Mouse (Mus musculus): ENCODE measurements around the gene Olfr1387. TPM values are rescaled to one million over a fixed set of nuclear protein-coding genes. Genes with fewer than 3 reads are reported as not detected.
"Not testable (repeated sequence)": the region's sequence is repeated elsewhere in the genome, so short reads cannot be mapped to it uniquely, and the experiment has no call there.

Gene Olfr1387
- polyA plus RNA-seq (2014; fragmentation: Nextera tagmentation; extraction: Ambion mirVana) = not detected in 2 replicates

DNA sequence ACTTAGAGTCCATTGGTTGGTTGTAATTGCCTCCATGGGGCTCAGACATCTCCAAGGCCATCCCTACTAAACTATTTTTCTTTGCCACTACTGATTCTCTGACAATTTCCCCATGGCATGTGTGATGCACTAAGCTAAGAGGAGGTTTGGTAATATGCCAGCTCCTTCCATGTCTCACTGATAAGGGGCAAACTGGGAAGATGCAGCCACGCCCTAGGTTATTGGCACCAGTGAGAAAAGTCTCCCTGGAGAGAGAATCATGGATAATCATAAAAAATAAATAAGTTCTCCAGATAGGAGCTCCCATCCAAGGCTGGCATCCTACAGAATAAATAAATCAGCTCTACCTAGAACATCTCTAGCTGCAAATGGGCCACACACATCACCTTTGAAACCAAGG lies at the start of gene Olfr1387:
Gene Olfr1387 (plus strand): TSS at position 301 of the 400 bp plus-strand sequence.
- ATAC-seq (ENCODE audit: low FRiP score, low TSS enrichment) = no peak
- H3K9me3 ChIP-seq (ENCODE audit: control insufficient read depth, low read length) = no peaks in the 10 kb centered on the region
- H3K4me3 ChIP-seq (ENCODE audit: low read length) = no peak within 1 kb of the TSS
- 65% methylated on average over 1 of the region's 1 CpGs for WGBS
- no peak within 1 kb of the TSS for H3K4me2 ChIP-seq (replicated peaks; ENCODE audit: low read depth, low read length)
- no peak within 1 kb of the TSS for H3K27ac ChIP-seq (ENCODE audit: low read depth, low read length)
- no peaks in the 10 kb centered on the region for H3K36me3 ChIP-seq (ENCODE audit: control insufficient read depth, insufficient read depth, low read length)
- no peaks in the 10 kb centered on the region for H3K27me3 ChIP-seq (ENCODE audit: control insufficient read depth, insufficient read depth, low read length)
- H3K9ac ChIP-seq (ENCODE audit: low read depth, low read length) = no peak within 1 kb of the TSS
- H3K4me1 ChIP-seq (ENCODE audit: control insufficient read depth, insufficient read depth, low read length) = no peaks in the 10 kb centered on the region

DNA sequence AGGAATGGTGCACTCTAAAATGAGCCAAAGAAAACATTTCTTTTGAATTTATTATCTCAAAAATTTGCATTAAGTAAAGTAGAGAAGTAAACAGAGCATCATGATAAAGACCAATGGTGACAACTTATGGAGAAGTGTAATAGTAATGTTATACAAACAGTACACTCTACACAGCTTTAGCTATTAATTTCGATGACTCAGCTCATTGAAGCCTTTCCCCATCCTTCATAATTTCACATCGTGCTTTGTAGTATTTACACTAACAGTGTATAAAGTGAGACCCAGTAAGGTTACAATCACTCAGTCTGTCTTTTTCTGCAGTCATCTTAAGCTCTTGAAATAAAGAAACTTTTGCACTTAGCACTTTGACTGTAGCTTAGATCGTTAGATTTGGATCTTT lies 48.4 kb upstream of the Olfr1387 start:
- WGBS = 74% methylated on average over 3 of the region's 3 CpGs
- Histone ChIP-seq H3K27ac (ENCODE audit: low read depth, low read length) (no peak overlapping the region), H3K9ac (ENCODE audit: low read depth, low read length) (no peak overlapping the region), H3K9me3 (ENCODE audit: control insufficient read depth, low read length) (no peaks in the 10 kb centered on the region), H3K4me2 (replicated peaks; ENCODE audit: low read depth, low read length) (no peak overlapping the region), H3K4me3 (ENCODE audit: low read length) (no peak overlapping the region), H3K27me3 (ENCODE audit: control insufficient read depth, insufficient read depth, low read length) (no peaks in the 10 kb centered on the region), H3K4me1 (ENCODE audit: control insufficient read depth, insufficient read depth, low read length) (no peaks in the 10 kb centered on the region), H3K36me3 (ENCODE audit: control insufficient read depth, insufficient read depth, low read length) (no peaks in the 10 kb centered on the region)
- no peak for ATAC-seq (ENCODE audit: low FRiP score, low TSS enrichment)

DNA sequence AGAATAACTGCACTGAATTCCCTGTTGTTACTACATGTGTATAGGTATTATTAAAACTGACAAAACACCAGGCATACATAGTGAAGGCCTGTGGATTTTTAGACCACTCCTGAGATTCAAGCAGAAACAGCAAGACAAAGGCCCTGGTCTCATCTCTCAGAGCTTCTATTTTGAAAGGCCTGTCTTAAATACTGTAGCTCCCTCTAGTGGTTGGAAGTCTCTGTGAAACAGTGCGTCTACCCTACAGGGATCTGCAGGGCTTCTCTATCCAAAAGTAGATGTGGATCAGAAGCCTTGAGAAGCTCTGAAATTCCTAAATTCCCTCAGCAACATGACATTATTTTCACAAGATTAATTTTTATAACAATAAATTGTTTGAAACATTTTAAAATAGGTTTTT lies 44.6 kb upstream of the Olfr1387 start:
- Histone ChIP-seq H3K4me2 (replicated peaks; ENCODE audit: low read depth, low read length) (no peak overlapping the region), H3K4me1 (ENCODE audit: control insufficient read depth, insufficient read depth, low read length) (no peaks in the 10 kb centered on the region), H3K27ac (ENCODE audit: low read depth, low read length) (no peak overlapping the region), H3K9me3 (ENCODE audit: control insufficient read depth, low read length) (no peaks in the 10 kb centered on the region), H3K36me3 (ENCODE audit: control insufficient read depth, insufficient read depth, low read length) (no peaks in the 10 kb centered on the region), H3K27me3 (ENCODE audit: control insufficient read depth, insufficient read depth, low read length) (no peaks in the 10 kb centered on the region), H3K4me3 (ENCODE audit: low read length) (no peak overlapping the region), H3K9ac (ENCODE audit: low read depth, low read length) (no peak overlapping the region)
- 27% methylated on average over 1 of the region's 1 CpGs for whole genome bisulfite sequencing
- no peak for ATAC-seq (ENCODE audit: low FRiP score, low TSS enrichment)

DNA sequence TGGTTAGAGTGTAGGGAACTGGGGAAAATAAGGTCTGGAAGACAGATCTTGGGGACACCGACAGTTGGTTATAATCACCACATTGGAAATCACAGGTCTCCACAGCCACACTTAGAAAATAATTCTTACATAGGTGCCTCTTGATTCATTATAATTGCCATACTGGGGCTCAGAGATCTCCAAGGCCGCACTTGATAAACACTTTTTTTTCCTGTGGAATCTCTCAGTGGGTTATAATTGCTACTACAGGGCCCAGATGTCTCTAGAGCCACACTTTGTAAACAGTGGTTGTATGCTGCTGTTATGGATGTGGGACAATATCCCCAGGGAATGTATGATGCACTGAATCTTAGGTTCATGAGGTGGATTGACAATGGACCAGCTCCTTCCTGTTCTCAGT lies 32.4 kb upstream of the Olfr1387 start, which contains the start of gene Olfr1389:
Gene Olfr1389 (plus strand): TSS at position 301 of the 400 bp plus-strand sequence.
- H3K27me3 ChIP-seq (ENCODE audit: control insufficient read depth, insufficient read depth, low read length) = no peaks in the 10 kb centered on the region
- H3K9me3 ChIP-seq (ENCODE audit: control insufficient read depth, low read length) = no peaks in the 10 kb centered on the region
- H3K9ac ChIP-seq (ENCODE audit: low read depth, low read length) = no peak within 1 kb of the TSS
- no peak within 1 kb of the TSS for H3K4me3 ChIP-seq (ENCODE audit: low read length)
- no peak for ATAC-seq (ENCODE audit: low FRiP score, low TSS enrichment)
- H3K4me2 ChIP-seq (replicated peaks; ENCODE audit: low read depth, low read length) = no peak within 1 kb of the TSS
- no peak within 1 kb of the TSS for H3K27ac ChIP-seq (ENCODE audit: low read depth, low read length)
- 92% methylated on average over 2 of the region's 2 CpGs for WGBS
- no peaks in the 10 kb centered on the region for H3K4me1 ChIP-seq (ENCODE audit: control insufficient read depth, insufficient read depth, low read length)
- no peaks in the 10 kb centered on the region for H3K36me3 ChIP-seq (ENCODE audit: control insufficient read depth, insufficient read depth, low read length)

DNA sequence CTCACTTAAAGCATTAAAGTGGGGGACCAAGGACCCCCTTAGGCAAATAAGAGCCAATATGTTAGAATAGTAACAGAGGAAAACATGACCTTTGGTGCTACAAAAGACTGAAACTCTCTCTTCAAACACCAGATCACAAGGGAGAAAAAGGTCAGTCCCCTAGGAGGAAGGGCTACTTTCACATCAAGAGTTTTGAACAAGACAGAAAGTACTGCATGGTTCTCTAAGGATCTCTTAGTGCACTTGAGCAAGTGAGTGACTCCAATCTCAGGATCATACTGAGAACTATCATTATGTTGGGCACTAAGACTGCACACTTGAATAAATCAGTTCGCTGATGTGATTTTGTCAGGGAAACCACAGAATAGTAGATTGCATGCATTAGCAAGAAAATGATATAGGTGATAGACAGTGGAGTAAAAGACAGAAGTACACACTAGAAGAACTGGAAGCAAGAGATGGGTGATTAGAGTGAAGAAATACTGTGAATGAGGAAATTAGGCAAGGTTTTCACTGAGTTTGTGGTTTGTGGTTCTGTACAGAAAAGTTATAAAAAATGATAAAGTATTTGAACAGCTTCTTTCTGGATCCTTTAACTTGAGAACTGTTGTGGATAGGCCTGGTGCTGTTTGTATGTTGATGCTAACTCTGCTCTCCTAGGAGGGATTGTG lies 29.8 kb upstream of the Olfr1387 start:
- H3K4me1 ChIP-seq (ENCODE audit: control insufficient read depth, insufficient read depth, low read length) = no peaks in the 10 kb centered on the region

DNA sequence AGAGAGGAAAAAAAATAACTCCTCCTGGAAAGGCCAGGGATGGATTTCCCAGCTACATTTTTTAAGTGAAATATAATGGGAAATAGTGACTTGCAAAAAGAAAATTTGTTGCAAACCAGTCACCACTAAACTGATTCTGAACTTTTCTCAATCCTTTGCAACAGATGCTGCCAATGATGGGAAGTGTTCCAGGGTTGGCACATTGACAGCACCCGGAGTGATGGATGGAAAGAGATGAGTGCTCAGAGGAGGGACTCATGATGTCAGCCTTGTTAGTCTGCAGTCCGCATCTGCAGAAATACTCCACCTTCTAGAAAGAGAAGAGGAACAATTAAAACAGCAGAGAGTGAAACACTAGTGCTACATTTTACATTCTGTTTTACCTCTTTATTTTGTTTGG lies 25.5 kb upstream of the Olfr1387 start:
- Histone ChIP-seq H3K9ac (ENCODE audit: low read depth, low read length) (no peak overlapping the region), H3K36me3 (ENCODE audit: control insufficient read depth, insufficient read depth, low read length) (no peaks in the 10 kb centered on the region), H3K27ac (ENCODE audit: low read depth, low read length) (no peak overlapping the region), H3K9me3 (ENCODE audit: control insufficient read depth, low read length) (0 out of 2 replicates have a peak, but pooled peaks cover 3% of the 10 kb centered on the region), H3K27me3 (ENCODE audit: control insufficient read depth, insufficient read depth, low read length) (no peaks in the 10 kb centered on the region), H3K4me2 (replicated peaks; ENCODE audit: low read depth, low read length) (no peak overlapping the region), H3K4me1 (ENCODE audit: control insufficient read depth, insufficient read depth, low read length) (no peaks in the 10 kb centered on the region), H3K4me3 (ENCODE audit: low read length) (no peak overlapping the region)
- ATAC-seq (ENCODE audit: low FRiP score, low TSS enrichment) = no peak
- 89% methylated on average over 2 of the region's 2 CpGs for WGBS

More for the DNA sequence above, 29.8 kb upstream of the Olfr1387 start:
- H3K27ac ChIP-seq (ENCODE audit: low read depth, low read length) = no peak overlapping the region
- no peak for ATAC-seq (ENCODE audit: low FRiP score, low TSS enrichment)
- no peak overlapping the region for H3K4me2 ChIP-seq (replicated peaks; ENCODE audit: low read depth, low read length)
- H3K9me3 ChIP-seq (ENCODE audit: control insufficient read depth, low read length) = no peaks in the 10 kb centered on the region
- H3K9ac ChIP-seq (ENCODE audit: low read depth, low read length) = no peak overlapping the region
- H3K27me3 ChIP-seq (ENCODE audit: control insufficient read depth, insufficient read depth, low read length) = no peaks in the 10 kb centered on the region
- H3K4me3 ChIP-seq (ENCODE audit: low read length) = no peak overlapping the region
- 91% methylated on average over 1 of the region's 1 CpGs for WGBS
- no peaks in the 10 kb centered on the region for H3K36me3 ChIP-seq (ENCODE audit: control insufficient read depth, insufficient read depth, low read length)

DNA sequence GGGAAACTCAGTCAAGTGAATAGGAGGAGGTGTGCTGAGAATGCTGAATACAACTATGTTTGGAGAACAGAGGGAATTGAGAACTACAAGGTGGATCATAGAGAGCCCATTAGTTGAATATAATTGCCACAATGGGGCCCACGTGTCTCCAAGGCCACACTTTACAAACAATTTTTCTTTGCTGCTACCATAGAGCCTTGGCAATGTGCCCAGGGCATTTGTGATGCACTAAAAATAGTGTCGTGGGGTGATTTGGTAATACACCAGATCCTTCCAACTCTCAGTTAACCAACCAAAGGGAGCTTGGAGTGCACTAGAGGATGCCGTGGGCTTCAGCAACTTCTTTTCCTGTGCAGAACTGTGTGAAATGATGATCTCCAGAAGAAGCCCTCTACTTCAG lies 18.7 kb upstream of the Olfr1387 start, which contains the start of gene Olfr1388:
Gene Olfr1388 (plus strand): TSS at position 214 of the 400 bp plus-strand sequence.
- H3K9ac ChIP-seq (ENCODE audit: low read depth, low read length) = no peak within 1 kb of the TSS
- 84% methylated on average over 3 of the region's 3 CpGs for WGBS
- 0 out of 2 replicates have a peak, but pooled peaks cover 3% of the 10 kb centered on the region for H3K9me3 ChIP-seq (ENCODE audit: control insufficient read depth, low read length)
- no peaks in the 10 kb centered on the region for H3K4me1 ChIP-seq (ENCODE audit: control insufficient read depth, insufficient read depth, low read length)
- H3K27me3 ChIP-seq (ENCODE audit: control insufficient read depth, insufficient read depth, low read length) = no peaks in the 10 kb centered on the region
- ATAC-seq (ENCODE audit: low FRiP score, low TSS enrichment) = no peak
- no peak within 1 kb of the TSS for H3K4me3 ChIP-seq (ENCODE audit: low read length)
- H3K36me3 ChIP-seq (ENCODE audit: control insufficient read depth, insufficient read depth, low read length) = no peaks in the 10 kb centered on the region
- no peak within 1 kb of the TSS for H3K27ac ChIP-seq (ENCODE audit: low read depth, low read length)
- H3K4me2 ChIP-seq (replicated peaks; ENCODE audit: low read depth, low read length) = no peak within 1 kb of the TSS

DNA sequence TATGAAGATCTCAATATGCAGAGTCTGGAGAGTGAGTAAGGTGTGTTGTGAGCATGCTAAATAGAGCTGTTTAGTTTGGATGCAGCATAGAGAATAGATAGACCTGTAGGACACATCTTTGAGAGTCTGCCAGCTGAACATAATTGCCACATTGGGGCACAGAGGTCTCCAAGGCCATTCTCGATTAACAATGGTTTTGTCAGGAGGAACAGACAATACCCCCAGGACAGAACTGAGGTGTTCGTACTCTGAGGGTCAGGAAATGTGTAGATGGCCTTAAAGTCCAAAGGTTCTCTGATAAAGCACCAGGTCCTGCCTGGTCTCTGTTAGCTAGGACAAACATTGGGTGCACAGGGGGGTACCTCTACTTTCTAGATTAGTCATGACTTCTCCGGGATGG lies 9.6 kb downstream of the Olfr1387 start, which contains the start of gene Olfr1386:
Gene Olfr1386 (plus strand): TSS at position 301 of the 400 bp plus-strand sequence.
- not testable (repeated sequence) for H3K4me3 ChIP-seq (ENCODE audit: low read length); H3K4me1 ChIP-seq (ENCODE audit: control insufficient read depth, insufficient read depth, low read length); H3K27ac ChIP-seq (ENCODE audit: low read depth, low read length); H3K4me2 ChIP-seq (replicated peaks; ENCODE audit: low read depth, low read length); H3K9me3 ChIP-seq (ENCODE audit: control insufficient read depth, low read length); H3K36me3 ChIP-seq (ENCODE audit: control insufficient read depth, insufficient read depth, low read length); H3K27me3 ChIP-seq (ENCODE audit: control insufficient read depth, insufficient read depth, low read length); H3K9ac ChIP-seq (ENCODE audit: low read depth, low read length); ATAC-seq (ENCODE audit: low FRiP score, low TSS enrichment)
- 80% methylated on average over 2 of the region's 3 CpGs for WGBS

DNA sequence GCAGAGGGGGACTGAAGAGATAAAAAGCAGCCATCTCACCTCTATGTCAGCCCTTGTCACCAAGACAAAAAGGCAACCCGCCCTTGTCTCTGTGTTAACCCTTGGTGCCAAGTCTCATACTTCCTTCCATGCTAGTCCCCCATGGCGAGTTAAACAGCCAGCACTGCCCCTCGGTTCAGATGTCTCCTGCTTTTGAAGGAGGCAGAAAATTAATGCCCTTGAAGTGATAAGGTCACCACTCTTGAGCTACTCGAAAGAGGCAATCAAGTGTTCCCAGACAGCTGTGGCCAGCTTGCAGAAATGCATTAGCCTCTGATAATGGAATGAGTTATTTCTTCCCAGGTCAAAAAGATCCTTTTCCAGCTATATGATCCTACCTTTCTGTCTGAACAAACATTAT lies 30.8 kb downstream of the Olfr1387 start:
- 11% methylated on average over 4 of the region's 4 CpGs for WGBS
- no peak overlapping the region for H3K27ac ChIP-seq (ENCODE audit: low read depth, low read length)
- H3K4me2 ChIP-seq (replicated peaks; ENCODE audit: low read depth, low read length) = no peak overlapping the region
- H3K9ac ChIP-seq (ENCODE audit: low read depth, low read length) = no peak overlapping the region
- H3K27me3 ChIP-seq (ENCODE audit: control insufficient read depth, insufficient read depth, low read length) = no peaks in the 10 kb centered on the region
- no peaks in the 10 kb centered on the region for H3K9me3 ChIP-seq (ENCODE audit: control insufficient read depth, low read length)
- ATAC-seq (ENCODE audit: low FRiP score, low TSS enrichment) = peak; percentile 94
- no peaks in the 10 kb centered on the region for H3K4me1 ChIP-seq (ENCODE audit: control insufficient read depth, insufficient read depth, low read length)
- no peaks in the 10 kb centered on the region for H3K36me3 ChIP-seq (ENCODE audit: control insufficient read depth, insufficient read depth, low read length)
- no peak overlapping the region for H3K4me3 ChIP-seq (ENCODE audit: low read length)

Measured in kidney, embryonic 14.5 days (tissue).